Mouse (Mus musculus): ENCODE results near the gene Elf1.

DNA sequence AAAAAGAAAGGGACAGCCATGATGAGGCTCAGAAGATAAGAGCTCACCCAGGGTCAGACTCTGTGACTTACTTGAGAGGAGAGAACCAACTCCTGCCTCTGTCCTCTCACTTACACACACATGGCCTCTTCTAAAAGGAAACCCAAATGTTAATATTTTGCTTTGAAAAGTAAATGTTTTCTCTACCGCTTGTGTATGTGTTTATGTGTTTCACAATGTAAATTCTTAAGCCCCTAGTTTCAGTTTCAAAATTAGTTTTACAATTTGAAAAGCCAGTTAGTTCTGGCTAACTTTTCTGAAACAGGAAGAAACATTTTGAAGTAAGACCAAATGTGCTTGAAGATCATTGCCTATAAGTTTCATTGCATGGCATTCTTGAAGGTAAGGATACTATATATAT is 76.8 kb downstream of the Elf1 start:
- TF ChIP-seq POLR2A (IDR thresholded peaks at IDR 0.05; ENCODE audit: extremely low read depth, insufficient read depth, low read length): no peak
- TF ChIP-seq CTCF (IDR thresholded peaks at IDR 0.05; ENCODE audit: low read depth, low read length): no peak
